Mouse (Mus musculus): ENCODE measurements at regions not wholly inside any gene's neighbourhood (a gene's known extent, or its start where the extent isn't known, plus 50 kb on each side); places are given as distances from the start of the nearest gene placed in this dataset.

DNA sequence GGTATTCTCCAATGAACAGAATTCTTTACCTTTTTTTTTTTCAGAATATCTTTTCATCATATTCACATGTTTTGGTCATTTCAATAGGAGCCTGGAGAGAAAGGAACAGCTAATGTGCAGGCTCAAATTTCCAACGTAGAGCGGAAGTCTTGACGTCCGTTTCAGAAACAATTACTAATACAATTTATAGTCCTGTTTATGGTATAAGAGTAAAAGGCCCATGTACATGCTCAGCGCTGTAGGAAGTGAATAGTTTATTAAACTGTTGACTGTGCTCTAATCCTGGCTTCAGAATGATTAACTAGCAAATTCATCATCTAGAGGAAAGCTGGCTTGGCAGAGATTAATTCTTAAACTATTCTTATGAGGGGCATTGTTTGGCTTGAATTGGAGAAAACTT, 142.1 kb downstream of the Pik3r1 start:
- DNase-seq (ENCODE audit: low read depth): no peak

DNA sequence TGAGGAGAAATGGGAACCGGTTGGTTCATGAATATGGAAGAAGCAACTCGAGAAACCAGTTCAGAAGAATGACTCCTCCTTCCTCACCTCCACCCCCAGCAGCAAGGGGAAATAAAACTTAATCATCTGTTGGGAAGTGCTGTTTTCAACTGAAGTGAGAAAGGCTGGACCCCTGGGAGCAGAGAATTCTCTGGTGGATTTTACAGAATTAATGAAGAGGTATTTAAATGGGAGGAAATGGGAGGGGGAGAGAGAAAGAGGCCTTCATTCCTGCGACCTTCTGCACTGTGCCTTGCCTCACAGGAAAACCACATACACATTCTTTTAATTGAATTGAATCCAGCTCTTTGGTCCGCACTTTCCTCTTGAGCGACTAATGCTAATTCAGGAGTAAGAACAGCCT, 143.8 kb downstream of the Pik3r1 start:
- no peak for DNase-seq (ENCODE audit: low read depth)

DNA sequence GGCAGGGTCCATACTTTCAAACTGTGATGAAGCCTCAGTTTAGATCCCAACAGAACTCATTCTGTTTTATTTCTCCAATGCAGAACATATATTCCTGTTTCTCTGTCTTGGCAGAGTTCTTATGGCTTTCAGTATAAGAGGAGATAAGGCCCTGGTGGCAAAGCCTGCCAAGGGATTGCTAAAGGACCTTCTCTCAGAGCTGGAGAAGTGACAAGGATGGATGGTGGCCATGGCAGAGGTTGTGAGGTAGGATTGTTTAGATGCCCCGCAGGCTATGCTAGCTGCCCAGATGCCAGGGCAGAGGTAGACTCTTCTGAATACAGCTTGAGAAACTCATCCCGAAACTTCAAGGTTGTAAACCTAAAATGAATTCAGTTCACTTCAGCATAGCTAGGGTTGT, 145.4 kb downstream of the Pik3r1 start:
- DNase-seq (ENCODE audit: low read depth): no peak

DNA sequence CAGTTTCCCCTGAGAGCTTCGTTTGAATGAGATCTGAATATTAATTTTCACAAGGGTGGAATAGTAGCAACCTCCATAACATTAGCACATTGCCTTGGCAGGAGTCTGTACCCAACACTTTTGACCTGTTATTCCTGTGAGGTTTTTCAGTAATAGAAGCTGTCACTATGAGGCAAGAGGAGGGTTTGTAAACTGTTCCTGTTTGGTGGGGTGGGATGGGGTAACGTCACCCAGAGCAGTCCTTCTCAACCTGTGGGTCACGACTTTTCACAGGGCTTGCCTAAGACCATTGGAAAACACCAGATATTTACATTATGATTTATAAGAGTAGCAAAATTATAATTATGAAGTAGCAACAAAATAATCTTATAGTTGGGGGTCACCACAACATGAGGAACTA, 147.4 kb downstream of the Pik3r1 start:
- no peak for DNase-seq (ENCODE audit: low read depth)

DNA sequence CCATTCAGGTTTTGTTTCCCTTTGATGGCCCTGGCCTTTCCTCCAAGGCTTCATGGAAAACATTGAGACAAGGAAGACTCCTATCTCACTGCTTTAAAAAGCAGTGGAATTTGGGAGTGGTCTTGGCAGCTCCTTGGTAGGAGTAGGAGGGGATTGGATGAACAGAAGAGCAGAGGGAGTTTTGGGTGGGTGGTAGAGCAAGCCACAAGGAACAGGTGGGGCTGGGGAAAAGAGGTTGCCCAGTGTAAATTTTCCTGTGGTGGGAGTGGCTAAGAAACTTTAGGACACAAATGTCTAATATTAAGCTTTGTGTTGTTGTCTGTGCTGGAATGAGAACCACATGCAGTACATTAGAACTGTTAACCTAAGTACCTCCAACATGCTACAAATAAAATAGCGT, 148.9 kb downstream of the Pik3r1 start:
- no peak for DNase-seq (ENCODE audit: low read depth)

DNA sequence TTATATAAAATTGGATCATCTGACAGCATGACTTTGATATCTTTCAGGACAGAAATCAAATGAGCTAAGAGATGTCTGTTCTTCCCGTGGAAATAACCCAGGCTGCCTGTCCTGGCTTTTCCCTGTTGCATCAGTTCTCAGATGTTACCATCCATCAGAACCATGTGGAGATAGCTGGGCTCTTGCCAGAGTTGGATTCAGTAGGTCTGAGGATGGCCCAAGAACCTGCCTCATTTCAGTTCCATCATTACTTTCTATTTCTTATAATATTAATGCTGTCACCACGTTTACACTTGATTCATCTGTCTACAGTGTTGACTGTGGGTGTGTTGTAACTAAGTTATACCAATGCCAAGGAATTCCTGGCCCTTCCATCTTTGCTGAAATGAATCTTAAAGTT, 155.2 kb downstream of the Pik3r1 start:
- DNase-seq (ENCODE audit: low read depth): no peak

DNA sequence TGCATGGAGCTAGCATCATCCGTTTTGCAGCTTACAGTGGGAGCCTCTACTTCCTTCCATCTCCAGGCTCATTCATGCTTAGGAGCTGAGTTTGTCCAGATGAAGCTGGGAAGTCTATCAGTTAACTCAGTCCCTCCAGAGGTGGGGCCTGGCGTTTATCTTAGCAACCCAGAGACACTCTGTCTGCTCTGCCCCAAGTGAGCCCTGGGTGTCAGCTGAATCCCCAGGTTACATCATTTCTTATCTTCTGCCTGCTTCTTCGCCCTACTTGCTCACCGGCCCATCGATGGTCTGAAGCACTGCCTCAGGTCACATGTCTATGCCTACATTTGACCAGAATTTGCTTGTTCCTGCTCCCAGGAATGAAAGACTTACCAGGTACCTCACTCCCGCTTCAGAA, 156.3 kb downstream of the Pik3r1 start:
- DNase-seq (ENCODE audit: low read depth): peak; percentile 71

DNA sequence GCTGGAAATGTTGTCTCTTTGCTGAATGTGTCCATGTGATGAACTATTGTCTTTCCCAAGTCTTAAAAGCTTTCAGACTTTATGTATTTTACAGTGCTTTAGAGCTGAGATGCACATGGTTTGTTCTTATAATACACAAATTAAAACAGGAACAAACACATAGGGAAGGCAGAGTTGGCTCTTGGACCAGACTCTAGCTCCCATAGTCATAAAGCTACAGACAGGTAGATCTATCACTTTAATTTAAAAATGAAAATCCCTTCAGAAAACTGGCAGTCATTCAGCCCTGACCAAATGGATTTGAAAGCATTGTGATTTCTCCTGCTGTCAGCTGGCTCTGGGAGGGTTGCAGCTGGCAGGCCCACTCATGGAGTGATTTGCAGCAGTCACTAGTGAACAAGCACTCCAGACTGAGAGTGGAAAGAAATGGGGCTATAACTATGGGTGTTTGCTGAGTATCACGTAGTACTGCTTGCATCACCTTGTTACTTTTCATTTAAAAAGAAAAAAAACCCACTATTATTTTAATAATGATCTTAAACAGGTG, 161.8 kb downstream of the Pik3r1 start:
- no peak for DNase-seq (ENCODE audit: low read depth)

DNA sequence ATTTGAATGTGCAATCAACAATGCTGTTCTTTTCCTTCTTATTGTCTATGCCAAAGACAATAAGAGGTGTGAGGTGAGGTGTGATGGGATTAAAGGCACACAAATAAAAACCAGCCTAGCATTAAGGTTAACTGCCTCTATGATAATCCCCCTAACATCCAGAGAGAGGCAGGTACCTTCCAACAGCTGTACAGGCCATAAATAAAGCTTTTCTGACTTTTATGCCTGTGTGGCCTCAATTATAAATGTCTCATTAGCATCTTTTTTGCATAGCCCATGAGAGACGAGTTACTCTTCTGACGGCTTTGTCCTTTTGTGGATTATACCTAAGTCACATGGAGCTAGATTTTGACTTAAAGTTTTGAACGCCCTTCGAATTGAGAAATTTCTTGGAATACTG, 162.3 kb downstream of the Pik3r1 start:
- DNase-seq (ENCODE audit: low read depth): no peak

DNA sequence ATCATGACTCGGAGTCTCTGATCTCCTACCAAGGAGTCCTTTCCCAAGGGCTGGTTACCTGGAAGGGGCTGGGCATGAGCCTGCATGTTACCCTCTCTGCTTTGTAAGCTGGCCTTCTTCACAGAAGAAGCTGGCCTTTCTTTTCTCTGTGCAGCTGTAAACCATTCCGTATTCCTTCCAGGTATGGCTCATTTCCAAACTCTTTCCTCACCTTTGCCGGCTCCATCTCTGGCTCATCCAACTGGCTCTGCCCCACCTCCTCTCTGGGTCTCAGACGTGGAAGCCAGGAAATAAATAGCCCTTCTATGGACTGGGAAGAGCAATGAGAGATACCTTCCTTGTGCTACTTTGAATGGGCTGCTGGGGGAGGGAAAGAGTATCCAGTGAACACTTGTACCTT, 163.0 kb downstream of the Pik3r1 start:
- no peak for DNase-seq (ENCODE audit: low read depth)

DNA sequence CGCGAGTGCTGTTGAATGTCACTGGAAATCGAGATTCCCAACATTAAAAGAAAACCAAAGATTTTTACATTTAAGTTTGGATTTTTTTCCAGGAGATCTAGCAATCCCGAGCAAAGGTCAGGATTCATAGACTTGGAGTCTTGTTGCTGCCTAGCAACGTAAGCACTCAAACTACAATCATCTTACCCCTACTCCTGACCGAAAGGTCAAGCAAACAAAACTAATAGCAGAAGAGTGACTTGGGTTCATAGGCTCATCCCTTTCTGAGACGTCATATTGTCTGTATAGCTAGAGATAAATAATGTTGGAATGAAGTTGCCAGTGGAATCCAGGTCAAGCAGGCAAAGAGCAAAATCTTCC, 169.9 kb downstream of the Pik3r1 start:
- DNase-seq (ENCODE audit: low read depth): no peak

DNA sequence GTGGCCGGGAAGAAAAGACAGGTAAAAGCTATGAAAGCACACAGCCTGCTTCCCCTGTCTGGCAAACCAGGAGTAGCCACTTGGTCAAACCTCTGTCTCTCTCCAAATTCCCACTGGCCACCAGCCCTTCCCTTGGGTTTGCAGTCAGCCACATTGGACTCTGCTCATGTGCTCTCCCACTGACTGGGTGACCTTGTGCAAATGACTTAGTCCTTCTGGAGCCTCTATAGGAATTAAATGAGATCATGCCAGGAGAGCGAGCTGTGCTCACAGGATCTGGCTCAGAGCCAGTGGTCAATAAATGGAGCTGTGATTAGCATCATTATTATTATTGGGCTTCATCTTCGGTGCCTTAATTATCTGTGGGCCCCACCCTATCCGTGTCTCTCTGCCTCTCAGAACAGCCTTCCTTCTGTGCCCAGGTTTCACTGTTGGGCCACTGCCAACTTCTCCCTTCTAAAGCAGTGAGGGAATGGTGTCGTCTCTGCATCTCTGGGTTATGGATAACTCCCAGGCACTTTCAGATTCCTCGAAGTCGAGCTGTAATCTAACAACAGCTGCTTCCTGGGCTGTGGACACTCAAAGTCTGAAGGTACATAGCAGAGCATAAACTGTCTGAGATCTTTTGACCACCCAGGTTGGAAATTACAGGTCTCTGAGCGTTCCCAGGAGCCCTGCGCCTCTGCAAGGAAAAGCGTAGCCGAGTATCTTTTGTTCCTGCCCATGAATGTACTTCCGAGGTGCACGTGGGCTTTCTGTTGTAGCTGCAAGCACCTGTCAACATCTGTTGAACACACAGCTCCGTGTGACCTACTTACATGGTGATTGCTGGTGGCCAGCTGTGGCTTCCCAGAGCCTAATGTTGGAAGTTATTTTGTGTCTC, 170.5 kb downstream of the Pik3r1 start:
- DNase-seq (ENCODE audit: low read depth): no peak

DNA sequence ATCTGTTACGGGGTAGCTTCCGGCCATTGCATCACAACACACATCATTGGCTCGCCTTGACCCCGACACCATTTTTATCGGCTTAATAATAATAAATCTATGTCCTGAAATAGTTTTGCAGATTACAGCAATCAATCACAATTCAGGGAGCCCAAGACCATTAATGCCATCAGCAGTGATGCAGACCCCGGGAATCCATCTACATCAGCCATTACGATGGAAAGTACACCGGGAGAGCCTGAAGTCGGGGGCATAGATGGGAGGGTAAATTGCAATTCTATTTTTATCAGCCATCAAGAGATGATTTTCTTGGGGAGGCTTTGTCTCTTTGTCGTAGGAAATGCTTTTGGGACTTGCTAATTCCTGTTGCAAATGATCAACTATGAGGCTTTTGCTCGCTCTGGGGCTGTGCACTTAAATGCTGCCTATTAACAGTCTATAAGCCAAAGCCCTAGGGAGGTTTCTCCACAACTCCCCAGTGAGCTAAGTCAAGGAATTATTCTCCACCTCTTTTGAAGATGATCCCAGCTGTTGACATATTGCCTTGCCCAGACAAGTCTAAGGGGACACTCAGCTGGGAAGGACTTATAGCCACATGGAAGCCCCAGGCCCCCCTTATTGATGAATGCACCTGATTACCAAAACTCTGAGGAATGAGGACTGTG, 173.4 kb downstream of the Pik3r1 start:
- DNase-seq (ENCODE audit: low read depth): no peak

DNA sequence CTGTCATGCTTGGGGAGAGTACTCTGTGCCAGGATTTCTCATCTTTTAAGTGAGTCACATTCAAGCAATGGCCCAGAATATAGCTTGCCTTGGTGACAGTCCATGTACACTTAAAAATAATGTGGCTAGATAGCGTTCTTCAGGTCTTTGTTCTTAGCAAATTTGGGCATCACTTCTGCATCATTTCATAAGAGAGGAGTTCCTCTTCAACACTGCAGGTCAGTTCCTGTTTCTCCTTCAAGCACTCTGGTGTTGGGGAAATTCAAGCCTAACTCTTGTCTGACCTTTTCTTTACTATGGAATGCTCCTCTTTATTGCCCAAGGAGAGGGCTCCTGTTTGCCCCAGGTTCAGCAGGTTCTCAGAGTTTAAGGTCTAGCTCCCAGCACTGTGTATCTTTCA, 175.7 kb downstream of the Pik3r1 start:
- no peak for DNase-seq (ENCODE audit: low read depth)

DNA sequence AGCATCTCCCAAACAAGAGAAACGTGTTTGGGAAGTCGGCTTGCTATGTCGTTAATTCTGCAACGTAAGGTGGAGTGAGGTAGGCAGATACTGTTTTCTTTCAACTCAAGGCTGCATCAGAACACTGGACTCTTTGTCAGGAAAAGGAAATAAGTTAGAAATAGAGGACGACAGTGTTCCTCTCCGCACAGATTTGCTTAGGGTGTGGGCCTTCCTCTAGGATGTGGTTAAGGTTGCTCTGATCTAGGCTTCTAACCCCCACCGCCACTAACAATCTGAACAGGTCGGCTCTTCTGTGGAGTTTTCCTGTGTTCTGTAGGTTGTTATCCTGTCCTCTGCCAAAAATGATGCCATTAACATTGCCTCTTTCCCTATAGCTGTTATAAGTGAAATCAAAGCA, 179.1 kb downstream of the Pik3r1 start:
- DNase-seq (ENCODE audit: low read depth): no peak

DNA sequence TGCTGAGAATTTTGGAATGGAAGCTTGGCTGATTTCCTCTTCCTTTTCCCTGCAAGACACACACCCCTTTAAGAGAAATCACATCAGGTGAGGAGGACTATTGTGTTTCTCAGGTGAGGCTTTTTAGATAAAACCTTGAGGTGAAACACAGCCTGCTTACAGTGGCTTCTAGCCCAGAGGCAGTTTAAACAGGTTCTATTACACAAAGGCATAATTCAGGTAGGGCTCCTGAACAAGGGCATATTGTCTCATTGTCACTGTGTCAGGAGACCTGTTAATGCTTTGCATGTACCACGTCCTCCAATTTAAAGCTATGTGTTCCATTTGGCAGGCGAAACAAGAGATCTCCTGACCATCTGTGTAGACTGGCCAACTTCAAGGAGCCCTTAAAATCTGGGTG, 181.2 kb downstream of the Pik3r1 start:
- DNase-seq (ENCODE audit: low read depth): no peak

DNA sequence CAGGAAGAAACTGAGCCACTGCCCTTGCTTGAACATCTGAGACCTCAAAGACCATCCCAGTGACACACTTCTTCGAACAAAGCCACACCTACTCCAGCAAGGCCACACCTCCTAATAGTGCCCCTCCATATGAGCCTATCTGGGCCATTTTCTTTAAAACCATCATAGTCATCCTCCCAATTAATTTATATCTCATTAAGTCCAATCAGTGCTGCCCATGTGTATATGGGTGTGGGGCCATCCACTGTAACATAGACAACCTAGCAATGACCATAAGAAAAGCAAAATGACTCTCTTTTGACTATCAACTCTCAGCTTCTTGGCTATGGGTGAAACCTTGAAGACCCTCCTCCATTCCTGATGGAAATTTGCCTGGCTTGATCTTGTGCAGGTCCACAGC, 191.5 kb downstream of the Pik3r1 start:
- DNase-seq (ENCODE audit: low read depth): no peak

DNA sequence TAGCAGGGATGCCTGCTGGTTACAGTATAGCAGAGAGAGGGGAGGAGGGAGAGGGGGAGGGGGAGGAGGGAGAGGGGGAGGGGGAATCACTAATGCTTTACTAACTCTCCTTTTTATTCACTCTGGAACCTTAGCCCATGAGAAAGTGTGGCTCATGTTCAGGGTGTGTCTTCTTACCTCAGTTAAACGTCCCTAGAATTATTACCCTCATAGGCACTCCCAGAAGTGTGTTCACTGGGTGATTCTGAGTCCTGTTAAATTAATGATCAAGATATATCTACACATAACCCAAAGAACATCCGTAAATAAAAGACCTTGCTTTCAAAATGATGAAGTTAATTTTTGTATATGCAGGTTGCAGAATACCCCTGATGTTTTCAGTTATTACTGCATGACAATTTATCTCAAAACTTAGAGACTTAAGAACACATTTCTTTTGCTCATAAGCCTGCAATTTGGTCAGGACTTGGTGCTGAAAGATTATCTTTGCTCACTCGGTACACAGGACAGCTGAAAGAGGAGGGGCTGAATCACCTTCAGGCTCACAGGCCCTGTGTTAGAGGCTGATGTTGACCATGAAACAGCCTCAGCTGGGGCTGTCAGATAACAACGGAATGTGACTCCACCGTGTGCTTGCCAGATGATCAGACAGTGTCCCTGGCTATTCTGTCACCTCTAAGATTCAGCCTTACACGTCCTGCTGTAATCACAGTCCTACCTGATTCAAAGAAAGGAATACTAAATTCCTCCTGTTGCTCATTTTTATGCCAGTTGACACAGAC, 195.0 kb downstream of the Pik3r1 start:
- peak; percentile 62 for DNase-seq (ENCODE audit: low read depth)

DNA sequence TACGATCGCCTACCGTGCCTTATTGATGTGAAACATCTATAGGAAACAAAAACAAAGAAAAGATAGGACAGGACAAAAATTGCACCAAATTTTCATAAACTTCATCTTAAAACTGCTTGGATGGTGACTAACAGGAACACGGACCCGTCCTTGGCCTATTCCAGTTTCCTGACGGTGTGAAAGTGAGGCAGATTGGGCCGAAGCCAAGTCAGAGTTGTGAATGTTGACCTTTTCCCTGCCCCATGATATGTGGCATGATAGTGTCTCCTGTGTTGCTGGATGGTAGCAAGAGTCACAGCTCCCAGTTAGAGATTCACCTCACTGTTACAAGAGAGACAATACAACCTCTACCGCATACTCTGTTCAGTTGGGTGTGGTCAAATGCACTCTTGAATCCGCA, 195.8 kb downstream of the Pik3r1 start:
- no peak for DNase-seq (ENCODE audit: low read depth)

DNA sequence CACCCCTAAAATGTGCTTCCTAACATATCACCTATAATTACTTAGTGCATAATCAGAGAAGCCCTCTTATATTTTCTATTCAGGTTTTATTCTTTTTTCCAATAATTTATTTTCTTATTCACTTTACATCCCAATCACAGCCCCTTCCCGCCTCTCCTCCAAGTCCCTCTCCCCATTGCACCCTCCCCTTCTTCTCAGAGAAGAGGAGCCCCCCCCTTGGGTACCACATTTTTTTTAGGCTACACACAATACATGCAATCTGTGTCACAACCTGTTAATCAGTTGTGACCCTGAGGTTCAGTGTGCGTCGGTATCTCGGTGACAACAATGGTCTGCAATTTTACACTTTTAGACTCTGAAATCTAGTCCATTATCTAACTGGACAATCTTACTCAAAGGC, 198.0 kb downstream of the Pik3r1 start:
- no peak for DNase-seq (ENCODE audit: low read depth)

DNA sequence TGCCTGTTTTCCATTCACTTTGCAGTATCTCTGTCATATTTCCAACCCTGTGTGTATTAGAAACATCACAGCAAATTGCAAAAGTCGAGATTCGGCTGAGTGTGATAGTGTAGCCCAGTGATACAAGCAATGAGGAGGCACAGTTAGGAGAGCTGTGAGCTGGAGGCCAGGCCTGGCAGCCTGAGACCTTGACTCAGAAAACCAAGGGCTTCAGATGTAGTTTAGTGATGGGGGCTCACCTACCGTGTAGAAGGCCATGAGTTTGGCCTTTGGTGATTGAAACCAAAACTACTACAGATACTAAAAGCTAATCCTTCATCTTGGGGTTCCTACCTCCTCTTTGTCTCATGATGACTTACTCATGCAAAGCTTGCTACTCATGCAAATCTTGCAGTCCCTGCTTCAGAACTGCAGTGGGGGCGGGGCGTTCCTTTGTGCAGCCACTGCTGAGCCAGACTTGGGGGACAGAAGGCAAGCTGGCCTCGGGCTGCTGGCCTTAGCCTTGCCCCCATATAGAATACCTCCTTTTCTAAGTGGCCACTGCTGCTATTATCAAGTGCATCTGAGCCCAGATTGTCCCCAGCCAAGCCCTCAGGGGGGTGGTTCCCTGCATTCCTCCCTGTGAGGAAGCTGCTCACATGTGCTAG, 198.9 kb downstream of the Pik3r1 start:
- DNase-seq (ENCODE audit: low read depth): no peak

DNA sequence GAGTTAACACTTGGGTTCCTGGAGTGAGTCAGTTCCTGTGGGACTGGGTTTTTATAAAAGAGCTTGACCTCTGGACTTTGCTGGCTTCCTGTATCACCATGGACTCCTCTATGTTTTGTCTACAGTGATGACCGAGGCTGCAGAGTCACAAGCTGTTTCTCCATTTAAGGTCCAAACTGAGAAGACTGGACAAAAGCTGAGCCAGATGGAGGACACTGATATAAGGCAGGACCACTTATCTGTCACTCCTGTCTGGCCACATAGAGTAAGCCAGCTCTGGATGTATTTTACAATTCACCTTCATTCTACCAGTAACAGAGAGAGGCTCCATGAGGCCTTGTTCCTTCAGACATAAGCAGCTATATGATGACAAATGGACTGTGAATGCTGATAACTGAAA, 202.7 kb downstream of the Pik3r1 start:
- no peak for DNase-seq (ENCODE audit: low read depth)

Data from c-Kit-positive CD71-positive TER-119-negative erythroid progenitor cells, embryonic 14.5 days (primary cell).